Mouse (Mus musculus) myocyte (in vitro differentiated cells): ENCODE data around the gene Pappa2.

ENCODE experiments used
- POLR2A ChIP-seq: IDR thresholded peaks from one replicate; pipeline ENCODE4 v1.6.1; 2011; ENCODE audit warnings: low read depth, mild to moderate bottlenecking, control low read depth, moderate library complexity; ENCODE audit not compliant: insufficient read length
- SRF ChIP-seq: IDR thresholded peaks from one replicate; pipeline ENCODE4 v1.6.1; 2011; ENCODE audit warnings: low read depth; ENCODE audit not compliant: control insufficient read depth, insufficient read length

DNA sequence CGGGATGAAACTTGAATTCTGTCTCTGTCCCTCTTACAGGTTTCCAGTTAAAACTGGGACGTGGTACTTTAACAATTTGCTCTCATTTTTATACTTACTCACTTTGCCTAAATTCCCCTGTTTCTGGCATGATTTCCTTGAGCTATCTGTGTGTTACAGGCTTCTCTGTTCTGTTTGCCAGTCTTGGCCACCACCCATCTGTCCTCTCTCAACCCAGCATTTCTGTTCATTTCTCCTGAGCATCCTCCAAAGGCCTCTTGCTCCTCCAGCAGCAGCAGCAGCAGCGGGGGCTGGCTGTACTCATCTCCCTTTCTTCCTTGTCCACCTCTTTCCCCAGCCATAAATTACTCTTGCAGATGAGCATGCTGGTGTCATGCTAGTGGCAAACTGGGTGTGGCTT, 104.8 kb downstream of the Pappa2 start:
- no peak for TF ChIP-seq POLR2A
- no peak for TF ChIP-seq SRF
